Mouse (Mus musculus) C2C12 (cell line): ENCODE measurements around the gene Gast.

ENCODE experiments used
- CEBPB ChIP-seq: IDR thresholded peaks from one replicate; pipeline ENCODE4 v1.6.1; 2011; ENCODE audit warnings: low read depth, mild to moderate bottlenecking, control low read depth, moderate library complexity
- CTCF ChIP-seq: IDR thresholded peaks from one replicate; pipeline ENCODE4 v1.5.1; 2011; ENCODE audit not compliant: control insufficient read depth, insufficient read depth, insufficient read length
- MAX ChIP-seq: IDR thresholded peaks from one replicate; pipeline ENCODE4 v1.6.1; 2011; ENCODE audit warnings: mild to moderate bottlenecking, control low read depth
- MYOD1 ChIP-seq: IDR thresholded peaks from one replicate; pipeline ENCODE4 v1.6.1; 2011; ENCODE audit warnings: low read depth; ENCODE audit not compliant: control insufficient read depth, insufficient read length
- MYOG ChIP-seq: IDR thresholded peaks from one replicate; pipeline ENCODE4 v1.6.1; 2011; ENCODE audit not compliant: control insufficient read depth, insufficient read length; ENCODE audit errors: extremely low read depth

DNA sequence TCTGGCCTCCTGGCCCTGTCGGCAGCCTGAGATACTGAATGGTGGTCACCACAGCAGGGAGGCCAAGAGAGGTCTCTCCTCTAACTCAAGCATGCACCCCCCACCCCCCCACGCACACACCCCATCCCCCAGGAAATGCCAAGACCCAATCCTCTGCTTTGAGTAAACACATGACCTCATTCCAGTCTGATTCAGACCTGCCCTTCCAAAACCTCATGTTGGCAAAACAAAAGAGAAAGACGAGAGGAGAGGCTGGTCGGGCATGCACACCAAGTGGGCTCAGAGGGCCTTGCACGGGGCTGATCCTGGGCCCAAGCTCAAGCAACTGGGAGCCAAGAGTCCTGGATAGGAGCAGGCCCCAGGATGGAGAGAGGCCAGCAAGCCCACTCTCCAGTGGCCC is 44.0 kb upstream of the Gast start:
- TF ChIP-seq CTCF (no peak), MYOD1 (no peak), MAX (peak; percentile 71), CEBPB (no peak), MYOG (no peak)
